Mouse (Mus musculus) frontal cortex, postnatal 36 days (tissue): ENCODE data around the gene Spib.

Experiments
- DNase-seq, 2 experiments: peaks; one replicate each; pipeline ENCODE4 v3.0.0; 2022; ENCODE audit warnings: low spot score in 2 of 2

The Spib gene

DNA sequence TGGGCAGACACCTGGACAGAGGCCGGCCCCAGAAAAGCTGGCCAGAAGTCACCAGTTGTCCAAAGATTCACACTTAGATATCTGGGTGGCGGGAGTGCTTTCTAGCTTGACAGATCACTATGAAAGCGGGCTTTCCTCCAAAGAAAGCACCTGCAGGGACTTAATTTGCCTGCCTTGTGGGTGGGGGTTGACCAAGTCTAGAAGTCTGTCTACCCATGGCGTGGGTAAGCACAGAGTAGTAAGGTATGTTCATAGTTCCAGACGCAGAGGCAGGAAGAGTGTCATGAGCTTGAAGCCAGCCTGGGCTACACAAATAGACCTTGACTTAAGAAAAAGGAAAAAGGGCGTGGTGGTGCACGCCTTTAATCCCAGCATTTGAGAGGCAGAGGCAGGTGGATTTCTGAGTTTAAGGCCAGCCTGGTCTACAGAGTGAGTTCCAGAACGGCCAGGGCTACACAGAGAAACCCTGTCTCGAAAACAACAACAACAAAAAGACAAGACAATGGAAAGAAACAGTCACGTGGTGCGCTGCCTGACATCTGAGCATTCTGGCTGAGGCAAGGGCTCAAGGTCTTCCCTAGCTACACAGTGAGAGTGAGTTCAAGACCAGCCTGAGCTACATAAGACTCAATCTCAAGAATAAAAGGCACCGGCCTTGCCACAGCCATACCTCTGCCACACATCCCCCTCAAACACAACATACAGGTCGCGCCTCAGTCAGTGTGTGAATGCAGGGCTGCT, 5.3 kb downstream of the Spib start:
- DNase-seq = no peak

DNA sequence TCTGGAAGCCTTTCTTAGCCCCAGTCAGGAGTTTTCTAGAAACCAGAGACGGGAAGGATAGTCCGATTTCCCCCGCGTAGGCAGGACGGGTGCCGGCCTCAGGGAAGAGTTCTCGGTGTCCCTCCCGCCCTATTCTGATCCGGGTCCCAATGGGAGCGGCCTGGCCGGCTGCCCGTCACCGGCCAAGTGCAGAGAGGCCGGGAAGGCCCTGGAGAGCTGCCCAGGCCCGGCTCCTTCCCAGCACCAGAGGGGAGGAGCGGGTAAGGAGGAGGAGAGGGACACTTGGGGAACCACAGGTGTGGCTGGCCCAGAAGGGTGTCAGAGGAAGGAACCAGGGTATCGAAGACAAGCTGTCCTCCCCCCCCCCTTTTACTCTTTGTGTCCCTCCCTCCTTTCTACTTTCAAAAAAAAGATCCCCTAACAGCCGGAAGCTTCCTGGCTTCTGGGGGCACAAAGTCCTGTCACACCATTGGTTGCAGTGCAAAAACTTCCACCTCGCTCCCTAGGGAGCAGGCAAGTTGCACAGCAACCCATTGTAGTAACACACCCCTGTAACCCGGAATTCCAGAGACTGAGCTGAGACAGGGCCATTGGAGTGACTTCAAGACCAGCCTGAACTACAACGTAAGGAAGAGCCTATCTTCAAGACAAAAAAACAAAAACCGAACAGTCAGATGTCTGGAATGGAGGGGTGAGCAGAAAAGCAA, 6.6 kb downstream of the Spib start:
- DNase-seq = peak in 1 of 2 experiments; percentile 50

DNA sequence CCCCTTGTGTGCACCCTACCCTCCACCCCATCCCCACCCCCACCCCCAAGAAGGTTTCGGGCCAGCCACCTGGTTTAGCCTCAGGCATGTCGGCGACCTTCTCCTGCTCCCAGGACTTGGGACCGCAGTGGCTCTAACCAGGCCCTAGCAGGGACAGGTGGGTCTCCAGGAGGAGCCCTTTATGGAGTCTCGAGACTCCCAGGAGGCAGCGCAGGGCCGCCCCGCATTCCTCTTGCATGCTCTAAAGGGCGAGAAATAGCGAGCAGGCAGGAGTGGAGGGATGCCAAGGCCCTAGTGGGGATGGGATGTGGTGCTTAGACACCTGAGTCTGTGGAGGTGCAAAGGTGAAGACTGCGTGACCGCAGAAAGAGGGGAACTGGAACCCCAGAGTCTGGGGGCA, 7.4 kb downstream of the Spib start, which contains the start of gene Mybpc2:
TSS of gene Mybpc2 (minus strand) at position 155 of the 400 bp plus-strand sequence.
- DNase-seq = no peak

DNA sequence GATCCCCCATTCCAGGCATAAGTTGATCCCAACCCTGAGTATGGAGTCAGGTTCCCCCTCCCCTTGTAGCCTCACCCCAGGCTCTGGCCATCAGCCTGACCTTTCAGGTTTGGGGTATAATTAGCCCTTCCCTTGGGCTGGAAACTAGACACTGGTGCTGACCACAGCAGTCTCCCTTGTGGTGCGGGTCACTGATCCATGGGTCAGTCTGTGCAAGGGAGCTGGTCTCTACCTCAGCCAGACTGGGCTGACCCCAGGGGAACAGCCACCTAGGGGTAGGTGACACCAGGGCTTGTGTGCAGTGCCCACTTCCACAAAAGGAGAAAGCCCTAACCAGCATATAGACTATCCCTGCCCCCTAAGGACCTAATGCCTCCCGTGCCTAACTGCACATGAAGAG, 8.8 kb downstream of the Spib start:
- no peak for DNase-seq

DNA sequence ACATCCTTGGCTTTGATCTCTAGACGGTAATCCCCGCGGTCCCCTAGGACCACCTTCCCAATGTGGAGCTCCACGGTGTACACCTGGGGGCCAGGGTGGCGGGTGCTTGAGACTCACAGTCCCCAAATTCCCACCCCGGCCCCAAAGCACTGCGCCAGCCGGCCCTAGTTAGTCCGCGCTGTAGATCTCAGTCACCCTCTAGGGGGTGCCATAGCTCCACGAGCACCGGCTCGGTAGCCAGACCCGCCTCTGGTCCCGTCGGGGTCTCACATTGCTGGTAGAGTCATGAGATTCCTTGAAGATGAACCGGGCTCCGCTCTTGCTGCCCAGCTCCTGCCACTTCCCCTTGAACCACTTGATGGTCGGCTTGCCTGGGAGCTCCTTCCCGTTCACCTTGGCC, 10.2 kb downstream of the Spib start:
- DNase-seq = peak; percentile 27 to 43

DNA sequence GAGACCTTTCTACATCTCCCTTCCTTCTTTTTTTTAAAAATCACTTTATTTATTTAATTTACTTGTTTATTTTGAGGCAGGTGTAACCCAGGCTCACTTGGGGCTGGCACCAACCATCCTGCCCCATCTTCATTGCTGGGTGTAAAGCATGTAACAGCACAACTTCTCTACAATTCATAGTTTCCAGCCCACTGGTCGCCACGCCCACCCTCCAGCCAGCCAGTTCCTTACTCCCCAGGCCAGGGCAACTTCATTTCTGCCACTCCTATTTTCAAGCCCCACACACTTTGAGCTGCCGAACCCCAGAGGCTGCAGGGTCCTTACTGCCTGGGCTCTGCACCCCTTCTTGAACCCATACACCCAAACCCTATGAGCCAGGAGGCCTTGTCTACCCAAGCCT, 10.9 kb downstream of the Spib start:
- no peak for DNase-seq

DNA sequence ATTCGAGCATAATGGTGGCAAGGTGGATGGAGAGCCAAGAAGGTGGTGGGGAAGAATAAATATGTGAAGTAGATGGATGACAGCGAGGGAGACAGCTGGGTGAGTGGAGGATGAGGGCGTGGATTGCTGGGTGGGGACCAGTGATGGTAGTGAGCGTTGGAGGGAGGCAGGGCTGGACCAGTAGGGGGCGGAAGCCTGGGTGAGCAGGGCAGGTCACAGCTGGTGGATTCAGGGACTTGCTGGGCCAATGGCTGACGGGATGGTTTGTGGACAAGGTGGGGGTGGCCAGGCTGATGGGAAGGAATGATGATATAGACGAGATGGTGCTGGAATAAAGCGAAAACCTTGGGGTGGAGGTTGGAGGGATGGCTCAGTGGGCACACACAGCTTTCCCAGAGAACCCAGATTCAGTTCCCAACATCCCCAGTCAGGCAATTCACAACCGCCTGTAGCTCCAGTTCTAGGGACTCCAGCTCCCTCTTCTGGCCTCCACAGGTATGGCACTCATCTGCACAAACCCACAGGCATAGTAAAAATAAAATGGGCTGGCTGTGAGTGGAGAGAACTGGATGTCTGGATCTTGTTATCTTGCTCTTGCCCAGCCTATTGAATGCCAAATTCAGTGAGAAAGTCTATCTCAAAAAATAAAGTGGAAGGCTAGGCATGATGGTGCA, 12.5 kb downstream of the Spib start:
- no peak for DNase-seq

DNA sequence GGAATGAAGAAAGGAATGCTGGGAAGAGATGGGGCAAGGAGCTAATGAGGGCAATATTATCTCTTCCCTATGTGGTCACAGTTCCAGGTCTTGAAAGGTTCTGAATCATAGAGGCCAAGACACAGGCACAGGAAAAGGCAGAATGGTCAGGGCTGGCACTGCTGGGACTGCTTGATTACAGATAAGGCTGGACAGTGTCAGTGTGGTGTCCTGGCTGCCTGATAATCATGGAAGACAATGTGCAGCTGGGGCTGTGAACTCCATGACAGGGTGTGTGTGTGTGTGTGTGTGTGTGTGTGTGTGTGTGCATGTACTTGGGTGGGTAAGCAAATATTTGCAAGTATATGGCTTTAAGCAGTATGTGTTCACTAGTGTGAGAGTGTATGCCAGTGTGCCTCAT, 24.4 kb downstream of the Spib start:
- no peak for DNase-seq

DNA sequence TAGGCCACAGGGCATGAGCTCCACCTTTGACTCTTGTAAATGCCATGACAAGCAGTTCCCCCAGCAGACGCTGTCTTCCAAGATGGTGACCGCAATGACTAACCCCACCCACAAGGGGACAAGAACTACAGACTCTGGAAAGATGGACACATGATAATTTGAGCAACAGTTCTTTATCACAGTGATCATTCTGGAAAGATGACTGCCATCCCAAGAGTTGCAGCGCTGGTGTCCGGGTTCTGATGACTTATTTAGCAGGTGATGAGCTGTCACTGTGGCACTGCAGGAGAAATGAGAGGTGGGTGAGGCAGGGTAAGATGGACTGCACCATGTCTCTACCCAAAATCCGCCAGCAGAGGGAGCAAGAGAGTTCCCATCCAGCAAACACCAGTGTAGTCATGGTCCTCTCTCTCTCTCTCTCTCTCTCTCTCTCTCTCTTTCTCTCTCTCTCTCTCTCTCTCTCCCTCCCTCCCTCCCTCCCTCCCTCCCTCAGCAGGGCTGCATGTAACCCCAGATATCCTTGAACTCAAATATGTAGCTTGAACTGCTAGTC, 30.2 kb downstream of the Spib start:
- DNase-seq = peak; percentile 75 to 76

DNA sequence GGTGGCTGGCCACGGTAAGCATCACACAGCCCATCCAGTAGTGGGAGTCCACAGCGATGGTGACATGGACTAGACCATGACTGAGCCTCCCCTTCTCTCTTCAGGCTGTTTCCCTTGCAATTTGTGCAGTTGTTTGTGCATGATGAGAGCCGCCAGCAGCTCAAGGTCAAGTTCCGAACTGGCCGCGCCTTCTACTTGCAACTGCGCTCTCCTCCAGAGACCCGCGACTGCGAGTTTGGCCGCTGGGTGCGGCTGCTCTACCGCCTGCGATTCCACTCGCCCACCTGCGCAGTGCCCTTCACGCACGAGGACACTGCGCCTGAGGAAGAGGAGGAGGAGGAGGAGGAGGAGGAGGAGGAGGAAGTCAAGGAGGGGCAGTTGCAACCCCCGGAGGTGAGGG, 31.8 kb downstream of the Spib start:
- no peak for DNase-seq

DNA sequence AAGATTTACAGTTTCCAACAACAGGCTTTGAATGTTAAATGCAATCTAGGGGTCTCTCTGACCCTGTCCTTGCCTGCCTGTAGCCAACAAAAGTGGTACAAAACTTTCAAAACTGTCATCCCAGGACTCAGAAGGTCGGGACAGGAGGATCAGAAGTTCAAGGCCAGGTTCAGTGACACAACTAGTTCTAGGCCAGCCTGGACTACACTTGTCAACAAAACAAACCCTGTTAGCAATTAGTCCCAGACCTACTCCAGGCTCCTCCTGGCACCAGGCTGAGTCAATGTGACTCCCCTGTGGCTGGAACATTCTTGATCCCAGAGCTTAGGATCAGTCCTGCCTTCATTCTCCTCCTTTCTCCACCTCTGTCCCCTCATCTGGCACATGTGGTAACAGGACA, 32.9 kb downstream of the Spib start:
- no peak for DNase-seq

DNA sequence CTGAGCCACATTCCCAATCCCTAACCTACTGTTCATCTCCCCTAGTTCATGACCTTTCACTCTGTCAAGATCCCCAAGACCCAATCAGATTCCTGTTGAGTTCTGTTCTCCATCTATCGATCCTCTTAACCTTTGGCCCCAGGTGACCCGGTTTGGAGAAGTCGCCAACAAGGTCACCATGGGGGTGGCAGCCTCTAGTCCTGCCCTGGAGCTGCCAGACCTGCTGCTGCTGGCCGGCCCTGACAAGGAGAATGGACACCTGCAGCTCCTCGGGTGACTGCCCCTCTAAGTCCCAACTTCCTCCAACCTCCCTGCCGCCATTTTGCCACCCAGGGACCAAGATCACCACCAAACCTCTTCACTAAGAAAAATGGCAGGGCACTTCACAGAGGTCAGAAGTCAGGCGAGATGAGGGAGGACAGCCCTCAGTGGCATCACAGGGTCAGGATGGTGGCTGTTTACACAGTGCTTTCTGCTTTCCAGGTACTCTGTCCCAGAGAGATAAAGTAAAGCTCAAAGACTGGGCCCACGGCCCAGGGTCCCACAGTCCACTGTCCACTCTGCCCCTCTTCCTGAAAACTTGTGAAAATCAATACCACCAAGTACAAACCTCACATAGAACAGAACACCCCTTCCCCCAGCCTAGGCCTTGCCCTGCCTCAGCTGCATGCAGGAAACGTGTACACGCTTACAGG, 34.4 kb downstream of the Spib start:
- no peak for DNase-seq

DNA sequence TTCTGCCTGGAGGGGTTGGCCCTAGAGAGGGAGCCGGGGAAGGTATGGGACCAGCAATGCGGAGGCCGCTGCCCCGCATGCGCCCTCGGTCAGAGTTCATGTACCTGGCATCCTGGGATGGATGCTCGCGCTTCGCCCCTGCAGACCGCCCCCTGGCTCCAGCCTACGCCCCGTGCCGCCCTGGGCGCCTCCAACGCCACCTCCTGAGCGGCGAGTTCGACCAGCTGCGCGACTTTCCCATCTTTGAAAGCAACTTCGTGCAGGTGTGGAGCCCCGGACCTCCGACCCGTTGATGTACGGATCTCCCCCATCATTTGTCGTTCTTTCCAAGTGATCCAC, 35.1 kb downstream of the Spib start:
- no peak for DNase-seq

DNA sequence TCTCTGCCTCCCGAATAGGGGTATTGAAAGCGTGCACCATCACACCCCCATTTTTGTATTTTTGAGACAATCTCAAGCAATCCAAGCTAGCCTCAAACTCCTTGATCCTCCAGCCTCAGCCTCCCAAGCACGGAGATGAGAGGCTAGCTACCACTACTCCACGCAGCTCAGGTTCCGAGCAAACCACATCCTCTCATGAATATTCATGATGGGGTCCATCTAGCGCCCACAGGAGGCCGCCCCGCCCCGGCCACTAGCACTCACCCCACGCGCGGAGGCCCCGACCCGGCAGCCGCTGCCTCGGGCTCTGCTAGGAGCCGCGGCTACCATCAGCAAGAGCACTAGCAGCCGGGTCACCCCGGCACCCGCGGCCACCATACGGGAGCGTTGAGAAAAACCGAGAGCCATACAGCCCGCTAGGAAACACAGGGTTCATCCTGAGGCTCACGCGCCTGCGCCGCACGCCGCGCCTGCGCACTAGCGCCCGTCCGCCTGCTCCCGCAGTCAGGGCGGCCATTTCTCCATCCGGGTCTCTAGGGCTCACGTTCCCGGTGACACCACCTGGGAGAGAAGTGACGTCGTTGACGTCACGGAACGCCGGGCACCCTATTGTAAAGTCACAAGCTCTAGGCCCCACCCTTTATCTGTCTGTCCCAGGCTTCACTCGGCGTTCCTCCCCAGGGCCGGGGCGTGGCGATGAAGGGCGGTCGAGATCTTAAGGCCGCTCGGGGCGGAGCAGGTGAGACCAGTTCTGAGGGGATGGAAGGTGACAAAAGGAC, 35.7 kb downstream of the Spib start, which contains the start of the genes Emc10 and Fam71e1:
TSS of gene Emc10 (minus strand) at position 538 of the 779 bp plus-strand sequence.
TSS of gene Fam71e1 (plus strand) at position 590 of the 779 bp plus-strand sequence.
- peak; percentile 99 for DNase-seq

DNA sequence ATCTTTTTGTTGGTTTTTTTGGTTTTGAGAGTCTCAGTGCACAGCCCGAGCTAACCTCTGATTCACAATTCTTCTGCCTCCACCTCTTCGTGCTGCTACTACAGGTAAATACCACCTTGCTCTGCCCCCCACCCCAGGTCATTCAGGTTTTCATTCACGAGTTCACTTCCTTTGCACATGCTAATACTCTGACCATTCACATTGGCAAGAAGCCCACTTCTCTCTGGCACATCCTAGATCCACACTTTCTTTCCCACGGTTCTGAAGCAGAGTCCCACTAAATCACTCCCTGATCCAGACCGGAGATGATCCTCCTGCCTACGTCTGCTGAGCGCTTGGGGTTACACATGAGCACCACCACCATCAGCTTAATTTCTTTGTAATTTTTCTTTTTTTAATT, 36.8 kb downstream of the Spib start:
- no peak for DNase-seq

DNA sequence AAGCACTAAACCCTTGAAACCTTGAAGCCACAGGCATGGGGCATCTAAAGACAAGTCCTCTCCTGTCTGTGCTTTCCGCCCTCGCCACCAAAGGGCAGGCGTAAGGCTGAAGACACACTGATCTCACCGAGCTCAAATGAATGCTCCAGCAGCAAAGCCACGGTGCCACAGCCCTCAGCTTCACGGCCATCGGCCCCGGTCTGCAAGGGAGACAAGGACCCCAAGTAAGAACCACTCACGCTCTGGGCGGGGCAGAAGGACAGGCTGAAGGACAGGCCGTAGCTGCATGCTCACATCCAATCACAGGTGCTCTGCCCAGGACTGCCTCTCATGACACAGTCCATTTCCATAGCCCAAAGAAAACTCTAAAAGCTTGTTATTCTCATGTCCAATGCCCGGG, 37.2 kb downstream of the Spib start:
- no peak for DNase-seq

DNA sequence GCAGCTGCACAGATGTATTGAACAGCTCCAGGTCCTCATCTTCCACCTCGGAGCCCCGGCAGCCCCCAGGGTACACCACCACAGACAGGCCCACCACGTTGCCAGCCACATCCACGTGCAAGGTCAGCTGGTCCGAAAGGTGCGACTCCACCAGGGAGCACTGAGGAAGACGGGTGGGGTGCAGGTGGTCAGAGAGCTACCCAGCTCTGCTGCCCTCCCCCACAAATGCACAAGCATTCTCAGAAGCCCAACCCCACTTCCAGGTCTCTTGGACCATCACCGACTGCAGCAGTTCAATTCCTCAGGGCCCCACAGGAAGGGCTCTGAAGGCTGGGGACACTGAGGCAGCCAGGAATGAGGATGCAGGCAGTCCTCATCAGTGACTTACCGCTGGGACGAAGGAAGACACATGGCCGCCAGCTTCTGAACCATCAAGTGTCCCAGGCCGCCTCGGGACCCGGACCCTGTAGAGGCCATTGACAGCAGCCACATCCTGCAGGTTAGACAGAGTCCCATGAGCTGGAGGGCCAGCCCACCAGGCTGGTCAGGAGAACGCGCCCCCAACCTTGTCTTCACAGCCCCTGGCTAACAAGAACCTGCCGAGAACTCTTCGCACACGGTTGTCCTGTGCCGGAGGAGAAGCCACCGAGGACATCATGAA, 39.6 kb downstream of the Spib start:
- no peak for DNase-seq

DNA sequence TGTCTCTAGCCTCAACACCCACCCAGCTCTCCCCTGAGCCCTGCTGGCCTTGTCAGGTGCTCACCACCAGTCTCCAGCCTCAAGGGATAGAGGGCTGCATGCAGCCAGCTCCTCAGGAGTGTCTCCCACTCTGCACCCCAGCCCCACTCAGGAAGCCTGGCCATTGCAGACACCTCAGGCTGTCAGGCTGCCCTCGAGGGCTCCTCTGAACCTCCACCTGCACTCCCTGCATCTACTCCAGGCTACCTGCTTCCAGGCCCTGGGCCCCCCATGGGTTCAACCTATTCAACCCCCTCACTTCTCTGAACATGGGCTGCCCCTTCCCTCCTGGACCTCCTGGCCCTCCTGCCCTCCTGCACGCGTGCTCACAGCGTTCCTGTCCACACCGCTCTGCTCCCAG, 40.5 kb downstream of the Spib start:
- no peak for DNase-seq

DNA sequence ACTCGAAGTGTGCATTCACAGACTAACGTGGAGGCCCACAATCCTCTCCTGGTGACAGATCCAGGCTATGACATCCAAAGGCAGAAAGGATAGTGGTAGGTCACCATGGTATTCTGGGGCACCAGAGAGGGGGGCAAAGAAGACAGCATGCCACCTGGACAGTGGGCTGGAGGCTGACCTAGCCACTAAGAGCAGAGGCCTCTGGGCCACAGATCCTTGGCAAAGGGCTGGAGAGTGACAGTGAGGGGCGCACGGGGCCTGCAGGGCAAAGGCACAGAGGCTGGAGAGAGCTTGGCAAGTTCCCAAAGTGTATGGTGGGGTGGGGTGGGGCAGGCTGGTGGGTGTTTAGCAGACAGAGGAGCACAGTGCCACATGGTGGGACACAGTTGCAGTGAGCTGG, 41.6 kb downstream of the Spib start:
- DNase-seq = no peak

DNA sequence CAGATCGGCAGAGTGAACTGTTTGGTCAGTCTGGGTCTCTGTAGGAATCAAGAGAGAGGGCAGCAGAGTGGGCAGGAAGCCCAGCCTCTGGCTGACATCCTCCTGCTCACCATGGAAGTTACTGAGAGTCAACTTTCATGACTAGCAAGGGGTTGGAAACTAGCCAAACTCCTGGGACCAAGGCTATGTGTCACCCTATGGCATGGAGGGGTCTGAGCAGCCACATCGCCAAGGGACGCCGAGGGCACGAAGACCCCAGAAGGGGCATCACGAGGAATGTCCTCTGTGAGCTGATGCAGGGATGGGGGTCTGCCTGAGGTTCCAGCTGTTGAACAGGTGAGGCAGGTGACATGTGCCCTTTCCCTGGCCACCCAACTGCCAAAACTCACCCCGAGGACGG, 43.3 kb downstream of the Spib start:
- DNase-seq = no peak

DNA sequence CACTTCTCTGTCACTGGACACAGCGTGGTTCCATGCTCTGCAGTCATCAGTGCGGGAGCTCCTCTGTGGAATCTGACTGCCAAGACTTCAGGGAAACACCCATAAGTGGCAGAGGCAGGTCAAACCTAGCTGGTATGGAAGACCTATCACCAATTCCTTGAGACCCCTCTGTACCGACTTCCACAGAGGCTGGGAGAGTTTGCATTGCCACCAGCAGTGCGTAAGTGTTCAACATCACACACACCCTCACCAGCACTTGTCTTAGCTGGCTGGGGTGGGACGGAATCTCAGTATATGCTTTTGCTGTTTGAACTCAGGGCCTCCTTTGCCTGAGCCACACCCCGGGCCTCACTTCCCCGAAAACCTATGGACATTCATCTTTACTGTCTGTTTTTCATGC, 43.9 kb downstream of the Spib start:
- DNase-seq = no peak
